Mouse (Mus musculus): ENCODE measurements around the gene Prkar2b. TPM values are rescaled to one million over a fixed set of nuclear protein-coding genes. Genes with fewer than 3 reads are reported as not detected.

The Prkar2b gene
- polyA plus RNA-seq, 1 experiment: 16.2 TPM

DNA sequence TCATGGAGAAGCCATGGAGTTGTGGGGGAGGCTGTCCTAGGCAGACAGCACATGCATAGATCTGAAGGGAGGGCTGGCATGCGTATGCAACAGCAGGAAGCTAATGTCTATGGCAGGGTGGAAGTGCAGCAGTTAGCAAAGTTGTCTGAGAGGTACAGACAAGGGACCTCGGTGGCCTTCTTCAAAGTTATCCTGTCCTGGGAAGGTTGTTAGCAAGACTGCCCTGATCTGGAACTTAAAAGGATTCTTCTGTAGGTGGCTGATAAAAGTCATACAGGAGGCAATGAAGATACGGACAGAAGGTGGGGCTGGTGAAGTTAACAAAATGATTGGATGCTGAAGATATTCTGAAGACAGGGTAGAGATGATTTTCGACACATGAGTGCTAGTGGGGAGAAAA, 94.7 kb downstream of the Prkar2b start:
- TF ChIP-seq POLR2AphosphoS2 (IDR thresholded peaks at IDR 0.05; ENCODE audit: insufficient read length, low read depth) (no peak), MYOD1 (IDR thresholded peaks at IDR 0.05; ENCODE audit: control insufficient read depth in 1 of 3, insufficient read length in 2 of 3, low read depth in 2 of 3) (no peak), MYOG (IDR thresholded peaks at IDR 0.05; ENCODE audit: control insufficient read depth in 1 of 3, insufficient read depth in 1 of 3, insufficient read length in 2 of 3, low read depth in 2 of 3) (no peak), POLR2A (IDR thresholded peaks at IDR 0.05; ENCODE audit: insufficient read length, low read depth) (no peak)
- no peak overlapping the region for H3ac ChIP-seq (ENCODE audit: control insufficient read depth, insufficient read length)
- H3K4me2 ChIP-seq (ENCODE audit: low read depth): no peak overlapping the region
- no peaks in the 10 kb centered on the region for H3K36me3 ChIP-seq (ENCODE audit: control insufficient read depth, insufficient read depth)
- H3K27me3 ChIP-seq (ENCODE audit: control insufficient read depth, insufficient read depth, insufficient read length): no peaks in the 10 kb centered on the region
- no peak overlapping the region for H3K4me3 ChIP-seq
- H3K79me2 ChIP-seq (ENCODE audit: control insufficient read depth, insufficient read depth): no peaks in the 10 kb centered on the region

DNA sequence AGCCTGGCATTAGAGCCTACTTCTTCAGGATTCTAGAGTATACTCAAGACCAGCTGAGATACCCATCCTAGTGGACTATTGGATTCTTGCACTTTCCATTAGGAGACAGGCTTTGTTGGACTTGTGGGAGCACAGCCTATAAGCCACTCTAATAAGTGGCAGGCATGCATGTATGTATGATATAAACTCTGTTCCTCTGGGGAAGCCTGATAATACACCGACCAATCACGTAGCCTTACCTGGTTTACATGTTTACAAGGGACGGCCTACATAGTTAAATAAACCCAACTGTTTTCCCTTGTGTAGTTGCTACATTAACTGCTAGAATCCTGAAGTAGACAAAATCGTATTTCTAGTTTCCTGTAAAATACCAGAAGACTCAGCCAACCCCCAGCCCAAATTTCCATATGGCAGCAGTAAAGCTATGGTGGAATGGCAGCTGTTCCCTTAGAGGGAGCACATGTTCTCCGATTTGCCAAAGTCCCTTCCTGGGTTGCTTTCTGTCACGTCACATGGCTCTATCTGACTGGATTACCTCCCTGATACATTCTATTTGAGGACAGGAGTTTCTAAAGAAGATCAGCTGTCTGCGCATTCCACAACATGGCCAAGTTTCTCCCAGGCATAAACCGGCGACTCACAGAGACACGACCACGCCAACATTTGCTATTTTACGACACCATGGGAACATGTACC, 95.4 kb downstream of the Prkar2b start:
- no peak overlapping the region for H3K4me3 ChIP-seq
- no peak overlapping the region for H3ac ChIP-seq (ENCODE audit: control insufficient read depth, insufficient read length)
- TF ChIP-seq MYOD1 (IDR thresholded peaks at IDR 0.05; ENCODE audit: control insufficient read depth in 1 of 3, insufficient read length in 2 of 3, low read depth in 2 of 3) (peak in 1 of 3 experiments; percentile 24), POLR2AphosphoS2 (IDR thresholded peaks at IDR 0.05; ENCODE audit: insufficient read length, low read depth) (no peak)
- no peak overlapping the region for H3K4me2 ChIP-seq (ENCODE audit: low read depth)
- no peaks in the 10 kb centered on the region for H3K79me2 ChIP-seq (ENCODE audit: control insufficient read depth, insufficient read depth)
- no peaks in the 10 kb centered on the region for H3K36me3 ChIP-seq (ENCODE audit: control insufficient read depth, insufficient read depth)
- H3K27me3 ChIP-seq (ENCODE audit: control insufficient read depth, insufficient read depth, insufficient read length): no peaks in the 10 kb centered on the region

DNA sequence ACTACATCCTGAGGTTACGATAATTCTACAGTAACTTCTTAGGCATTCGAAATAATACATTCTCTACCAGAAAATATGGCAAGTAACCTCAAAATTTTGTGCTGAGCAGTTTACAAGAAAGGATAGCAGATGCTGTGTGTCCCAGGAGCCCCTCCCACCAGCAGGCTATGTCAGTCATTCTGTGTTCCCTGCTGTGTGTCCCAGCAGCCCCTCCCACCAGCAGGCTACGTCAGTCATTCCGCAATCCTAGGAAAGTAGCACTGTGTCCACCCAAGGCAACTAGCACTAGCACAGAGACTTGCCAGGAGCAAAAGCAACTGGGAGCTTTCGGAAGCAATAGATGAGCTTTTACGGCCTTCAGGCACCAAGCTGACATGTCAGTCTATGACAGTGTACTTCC, 97.0 kb downstream of the Prkar2b start:
- TF ChIP-seq MAX (IDR thresholded peaks at IDR 0.05; ENCODE audit: low read depth): no peak
- TF ChIP-seq MYOD1 (IDR thresholded peaks at IDR 0.05; ENCODE audit: control insufficient read depth in 1 of 3, insufficient read length in 2 of 3, low read depth in 2 of 3): peak in 2 of 3 experiments; percentile 73 to 74
- Histone ChIP-seq H3K4me3 (no peak overlapping the region), H3K4me2 (ENCODE audit: low read depth) (no peak overlapping the region)

DNA sequence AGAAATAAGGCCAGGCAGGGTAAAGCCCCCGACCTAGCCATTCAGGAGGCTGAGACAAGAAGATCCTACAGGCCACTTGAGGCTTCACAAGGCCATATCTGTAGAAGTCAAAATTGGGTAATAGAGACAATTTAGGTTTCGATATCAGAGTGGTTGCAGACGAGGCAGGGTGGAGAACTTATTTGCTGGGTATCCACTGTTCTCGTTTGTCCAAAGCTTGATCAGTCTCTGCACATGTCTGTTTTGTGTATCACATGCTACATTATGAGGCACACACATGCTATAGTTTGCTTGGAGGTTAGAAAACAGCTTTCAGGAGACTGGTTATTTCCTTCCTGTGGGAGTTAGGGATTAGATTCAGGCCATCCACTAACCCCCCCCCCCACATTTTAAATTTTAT, 105.3 kb downstream of the Prkar2b start:
- TF ChIP-seq SRF (IDR thresholded peaks at IDR 0.05; ENCODE audit: control insufficient read depth, insufficient read length, low read depth) (no peak), POLR2AphosphoS2 (IDR thresholded peaks at IDR 0.05; ENCODE audit: insufficient read length, low read depth) (no peak), MAX (IDR thresholded peaks at IDR 0.05; ENCODE audit: low read depth) (no peak), POLR2A (IDR thresholded peaks at IDR 0.05; ENCODE audit: insufficient read length, low read depth) (no peak), MYOG (IDR thresholded peaks at IDR 0.05; ENCODE audit: control insufficient read depth in 1 of 3, insufficient read depth in 1 of 3, insufficient read length in 2 of 3, low read depth in 2 of 3) (no peak), USF1 (IDR thresholded peaks at IDR 0.05; ENCODE audit: low read depth) (no peak), CEBPB (IDR thresholded peaks at IDR 0.05; ENCODE audit: insufficient read depth, poor library complexity, severe bottlenecking) (no peak), E2F4 (IDR thresholded peaks at IDR 0.05; ENCODE audit: insufficient read depth) (no peak), TCF12 (IDR thresholded peaks at IDR 0.05; ENCODE audit: insufficient read depth, poor library complexity, severe bottlenecking) (no peak), TCF3 (IDR thresholded peaks at IDR 0.05; ENCODE audit: insufficient read length, low read depth) (no peak), MYOD1 (IDR thresholded peaks at IDR 0.05; ENCODE audit: control insufficient read depth in 1 of 3, insufficient read length in 2 of 3, low read depth in 2 of 3) (no peak), REST (IDR thresholded peaks at IDR 0.05; ENCODE audit: insufficient read depth, insufficient read length) (no peak)
- H3K27me3 ChIP-seq (ENCODE audit: control insufficient read depth, insufficient read depth, insufficient read length): no peaks in the 10 kb centered on the region
- peaks cover 5% of the 10 kb centered on the region for H3K36me3 ChIP-seq (ENCODE audit: control insufficient read depth, insufficient read depth)
- no peaks in the 10 kb centered on the region for H3K79me2 ChIP-seq (ENCODE audit: control insufficient read depth, insufficient read depth)
- no peak overlapping the region for H3ac ChIP-seq (ENCODE audit: control insufficient read depth, insufficient read length)
- no peak overlapping the region for H3K4me3 ChIP-seq
- H3K4me2 ChIP-seq (ENCODE audit: low read depth): no peak overlapping the region

More for the DNA sequence above, 97.0 kb downstream of the Prkar2b start:
- Histone ChIP-seq H3K36me3 (ENCODE audit: control insufficient read depth, insufficient read depth) (peaks cover 5% of the 10 kb centered on the region), H3K27me3 (ENCODE audit: control insufficient read depth, insufficient read depth, insufficient read length) (no peaks in the 10 kb centered on the region), H3K79me2 (ENCODE audit: control insufficient read depth, insufficient read depth) (no peaks in the 10 kb centered on the region), H3ac (ENCODE audit: control insufficient read depth, insufficient read length) (no peak overlapping the region)

DNA sequence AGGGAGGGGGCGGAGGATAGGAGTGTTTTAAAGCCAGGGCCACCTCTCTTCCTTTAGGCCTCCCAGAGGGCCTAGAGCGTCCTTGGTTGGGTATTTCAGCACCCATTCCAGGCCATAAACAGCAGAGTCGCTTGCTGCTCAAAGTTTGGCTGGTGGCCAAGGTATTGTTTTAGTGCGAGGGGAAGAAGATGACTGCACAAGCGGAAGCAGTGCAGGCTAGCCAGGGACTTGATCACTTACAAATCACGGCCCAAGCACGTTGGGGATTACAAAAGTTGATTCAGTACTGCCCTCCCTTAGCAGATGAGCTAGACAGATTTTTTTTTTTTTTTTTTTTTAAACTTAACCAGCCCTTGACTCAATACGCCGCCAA, 110.5 kb downstream of the Prkar2b start:
- TF ChIP-seq POLR2AphosphoS2 (IDR thresholded peaks at IDR 0.05; ENCODE audit: insufficient read length, low read depth) (peak; percentile 8), E2F4 (IDR thresholded peaks at IDR 0.05; ENCODE audit: insufficient read depth) (no peak), POLR2A (IDR thresholded peaks at IDR 0.05; ENCODE audit: insufficient read length, low read depth) (peak; percentile 25)
- peaks cover 34% of the 10 kb centered on the region for H3K79me2 ChIP-seq (ENCODE audit: control insufficient read depth, insufficient read depth)
- peak overlapping the region; percentile 51 for H3K4me3 ChIP-seq
- H3K36me3 ChIP-seq (ENCODE audit: control insufficient read depth, insufficient read depth): no peaks in the 10 kb centered on the region
- H3ac ChIP-seq (ENCODE audit: control insufficient read depth, insufficient read length): peak overlapping the region; percentile 97
- peak overlapping the region; percentile 83 for H3K4me2 ChIP-seq (ENCODE audit: low read depth)
- no peaks in the 10 kb centered on the region for H3K27me3 ChIP-seq (ENCODE audit: control insufficient read depth, insufficient read depth, insufficient read length)
